Mouse (Mus musculus): ENCODE results near the gene Dhrs7c. TPM values are rescaled to one million over a fixed set of nuclear protein-coding genes. Genes with fewer than 3 reads are reported as not detected.

Gene Dhrs7c
- polyA plus RNA-seq, 1 experiment from 2014 or later = 6.1 TPM

DNA sequence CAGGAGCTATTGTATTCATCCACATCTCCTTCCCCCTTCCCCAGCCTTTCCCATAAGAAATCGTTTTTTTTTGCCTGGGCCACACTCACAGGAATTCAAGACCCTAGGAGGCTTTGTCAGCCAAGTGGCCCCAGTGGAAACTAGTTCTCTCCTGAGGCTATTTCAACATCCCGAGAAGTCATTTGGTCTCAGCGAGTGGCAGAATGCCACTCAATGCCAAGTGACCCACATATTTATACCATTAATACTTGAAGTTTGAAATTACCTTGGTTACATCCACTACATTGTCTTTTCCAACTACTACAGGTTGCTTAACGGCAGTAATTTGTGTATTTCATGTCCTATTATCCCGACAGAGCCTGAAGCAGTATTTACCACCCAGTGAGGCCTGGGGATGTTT lies 53.8 kb downstream of the Dhrs7c start:
- H3K4me2 ChIP-seq = no peak overlapping the region
- no peak overlapping the region for H3K9ac ChIP-seq
- 44% methylated on average over 5 of the region's 5 CpGs for whole genome bisulfite sequencing
- no peak for ATAC-seq (ENCODE audit: insufficient number of reproducible peaks, low FRiP score, low TSS enrichment, low read depth)
- peaks cover 3% of the 10 kb centered on the region; the same call in 1 of the 2 replicates for H3K4me1 ChIP-seq
- H3K4me3 ChIP-seq = no peak overlapping the region
- no peaks in the 10 kb centered on the region for H3K27me3 ChIP-seq
- no peak overlapping the region for H3K27ac ChIP-seq
- no peaks in the 10 kb centered on the region for H3K9me3 ChIP-seq
- H3K36me3 ChIP-seq = no peaks in the 10 kb centered on the region

- no peak overlapping the region for H3K4me2 ChIP-seq
- H3K4me3 ChIP-seq = no peak overlapping the region
- no peak for ATAC-seq (ENCODE audit: insufficient number of reproducible peaks, low FRiP score, low TSS enrichment, low read depth)
- H3K4me1 ChIP-seq = peaks cover 3% of the 10 kb centered on the region; the same call in 1 of the 2 replicates
- no peaks in the 10 kb centered on the region for H3K27me3 ChIP-seq
- H3K27ac ChIP-seq = no peak overlapping the region
- H3K36me3 ChIP-seq = no peaks in the 10 kb centered on the region
- H3K9ac ChIP-seq = no peak overlapping the region
- no peaks in the 10 kb centered on the region for H3K9me3 ChIP-seq
- WGBS = 41% methylated on average over 6 of the region's 6 CpGs
Measured at GRCm38 (mm10) chr11:67853996-67854395, 56.0 kb downstream of the Dhrs7c start.

DNA sequence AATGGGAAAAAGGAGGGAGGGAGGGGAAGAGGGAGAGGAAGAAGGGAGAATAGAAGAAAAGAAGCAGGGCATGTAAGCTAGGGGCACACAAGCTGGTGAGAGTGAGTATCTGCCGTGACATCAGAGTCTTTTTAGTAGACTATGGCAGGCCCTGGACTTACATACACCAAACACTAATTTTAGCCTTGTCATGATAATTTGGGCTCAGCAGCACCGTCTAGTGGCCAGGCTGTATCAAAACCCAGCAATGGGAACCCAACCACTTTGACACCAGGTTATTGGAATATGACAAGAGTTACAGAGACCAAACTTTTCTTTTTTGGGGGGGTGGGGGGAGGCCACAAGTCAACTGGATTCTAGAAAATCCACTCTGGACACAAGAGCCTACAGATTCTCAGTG lies 57.0 kb downstream of the Dhrs7c start:
- 34% methylated on average over 2 of the region's 2 CpGs for WGBS
- H3K4me1 ChIP-seq = peaks cover 3% of the 10 kb centered on the region; the same call in 1 of the 2 replicates
- no peak overlapping the region for H3K4me2 ChIP-seq
- H3K9me3 ChIP-seq = no peaks in the 10 kb centered on the region
- H3K27ac ChIP-seq = no peak overlapping the region
- H3K4me3 ChIP-seq = no peak overlapping the region
- no peak overlapping the region for H3K9ac ChIP-seq
- H3K27me3 ChIP-seq = no peaks in the 10 kb centered on the region
- no peak for ATAC-seq (ENCODE audit: insufficient number of reproducible peaks, low FRiP score, low TSS enrichment, low read depth)
- no peaks in the 10 kb centered on the region for H3K36me3 ChIP-seq

- 84% methylated on average over 9 of the region's 9 CpGs for WGBS
- ATAC-seq (ENCODE audit: insufficient number of reproducible peaks, low FRiP score, low TSS enrichment, low read depth) = no peak
Measured at GRCm38 (mm10) chr11:67858518-67858917, 60.5 kb downstream of the Dhrs7c start.

GRCm38 (mm10) chr11:67860743-67861398 lies 62.9 kb downstream of the Dhrs7c start:
- peaks cover 11% of the 10 kb centered on the region for H3K4me1 ChIP-seq
- ATAC-seq (ENCODE audit: insufficient number of reproducible peaks, low FRiP score, low TSS enrichment, low read depth) = no peak
- H3K27ac ChIP-seq = 0 out of 2 replicates have a peak overlapping the region, but pooled peaks have one; percentile 7
- H3K27me3 ChIP-seq = no peaks in the 10 kb centered on the region
- no peak overlapping the region for H3K4me2 ChIP-seq
- no peak overlapping the region for H3K9ac ChIP-seq
- H3K4me3 ChIP-seq = no peak overlapping the region
- no peaks in the 10 kb centered on the region for H3K36me3 ChIP-seq
- 52% methylated on average over 7 of the region's 7 CpGs for WGBS
- no peaks in the 10 kb centered on the region for H3K9me3 ChIP-seq

More at GRCm38 (mm10) chr11:67858518-67858917, 60.5 kb downstream of the Dhrs7c start:
- peaks cover 14% of the 10 kb centered on the region for H3K4me1 ChIP-seq
- no peaks in the 10 kb centered on the region for H3K27me3 ChIP-seq
- no peak overlapping the region for H3K27ac ChIP-seq
- no peak overlapping the region for H3K4me3 ChIP-seq
- no peak overlapping the region for H3K4me2 ChIP-seq
- H3K9ac ChIP-seq = no peak overlapping the region
- H3K36me3 ChIP-seq = no peaks in the 10 kb centered on the region
- no peaks in the 10 kb centered on the region for H3K9me3 ChIP-seq

- no peaks in the 10 kb centered on the region for H3K36me3 ChIP-seq
- H3K9me3 ChIP-seq = no peaks in the 10 kb centered on the region
- H3K4me1 ChIP-seq = peaks cover 11% of the 10 kb centered on the region
- H3K9ac ChIP-seq = no peak overlapping the region
- WGBS = 6% methylated on average over 7 of the region's 7 CpGs
- 0 out of 2 replicates have a peak overlapping the region, but pooled peaks have one; percentile 2 for H3K4me2 ChIP-seq
- H3K27me3 ChIP-seq = no peaks in the 10 kb centered on the region
- H3K4me3 ChIP-seq = no peak overlapping the region
- no peak for ATAC-seq (ENCODE audit: insufficient number of reproducible peaks, low FRiP score, low TSS enrichment, low read depth)
- H3K27ac ChIP-seq = 0 out of 2 replicates have a peak overlapping the region, but pooled peaks have one; percentile 7
Measured at GRCm38 (mm10) chr11:67861399-67861838, 63.4 kb downstream of the Dhrs7c start.

- H3K36me3 ChIP-seq = no peaks in the 10 kb centered on the region
- WGBS = 65% methylated on average over 5 of the region's 5 CpGs
- H3K4me3 ChIP-seq = no peak overlapping the region
- no peak overlapping the region for H3K9ac ChIP-seq
- no peak overlapping the region for H3K27ac ChIP-seq
- no peaks in the 10 kb centered on the region for H3K27me3 ChIP-seq
- H3K4me2 ChIP-seq = no peak overlapping the region
- no peak for ATAC-seq (ENCODE audit: insufficient number of reproducible peaks, low FRiP score, low TSS enrichment, low read depth)
- H3K4me1 ChIP-seq = peaks cover 11% of the 10 kb centered on the region
- no peaks in the 10 kb centered on the region for H3K9me3 ChIP-seq
Measured at GRCm38 (mm10) chr11:67865100-67865499, 67.1 kb downstream of the Dhrs7c start.

Other genes starting within 250 kb of the Dhrs7c start
- not detected in 2 replicates for gene Rcvrn, start 102.9 kb upstream of the Dhrs7c start, polyA plus RNA-seq (2015; fragmentation: Nextera tagmentation; extraction: Ambion mirVana)
- gene Glp2r, start 27.0 kb upstream of the Dhrs7c start, polyA plus RNA-seq (2015; fragmentation: Nextera tagmentation; extraction: Ambion mirVana) = 0.09 and 0.10 TPM in 2 replicates
- gene Gsg1l2, start 23.6 kb upstream of the Dhrs7c start, polyA plus RNA-seq (2015; fragmentation: Nextera tagmentation; extraction: Ambion mirVana) = not detected in 2 replicates
- 0.96 and 1.1 TPM in 2 replicates for gene Usp43, start 124.0 kb downstream of the Dhrs7c start, polyA plus RNA-seq (2015; fragmentation: Nextera tagmentation; extraction: Ambion mirVana)
- gene Cfap52, start 167.5 kb downstream of the Dhrs7c start, polyA plus RNA-seq (2015; fragmentation: Nextera tagmentation; extraction: Ambion mirVana) = 0.74 and 1.8 TPM in 2 replicates
- gene Stx8, start 168.0 kb downstream of the Dhrs7c start, polyA plus RNA-seq (2015; fragmentation: Nextera tagmentation; extraction: Ambion mirVana) = 58.0 and 64.4 TPM in 2 replicates